Mouse (Mus musculus) hematopoietic multipotent progenitor cell, adult 10-12 weeks (in vitro differentiated cells): ENCODE measurements around the gene Fam50a. TPM values are rescaled to one million over a fixed set of nuclear protein-coding genes. Genes with fewer than 3 reads are reported as not detected.

Source experiments
- polyA plus RNA-seq: library from polyadenylated mRNA; stranded (reverse); fragments of >175 nt; gene quantifications from 2 replicates; pipeline ENCODE4 v1.2.3, GENCODE M21; 2012; ENCODE audit warnings: low replicate concordance

Fam50a gene
- 12.3 and 29.0 TPM in 2 replicates for polyA plus RNA-seq

GRCm38 (mm10) chrX:74312540-74313464, at the start of gene Fam50a:
Gene Fam50a (plus strand): TSS chrX:74313033.

GRCm38 (mm10) chrX:74270062-74270901, 42.6 kb upstream of the Fam50a start, which contains the start of gene Rpl10:
Gene Rpl10 (plus strand): TSS chrX:74270812.

GRCm38 (mm10) chrX:74281732-74282394, 31.0 kb upstream of the Fam50a start, which contains the start of the genes Taz and Dnase1l1:
Gene Taz (plus strand): TSS chrX:74281912.
Gene Dnase1l1 (minus strand): TSS chrX:74282337.

GRCm38 (mm10) chrX:74296538-74297448, 16.0 kb upstream of the Fam50a start, which contains the start of gene Atp6ap1:
Gene Atp6ap1 (plus strand): TSS chrX:74297097.

GRCm38 (mm10) chrX:74304867-74305700, 7.7 kb upstream of the Fam50a start, which contains the start of gene Gdi1:
Gene Gdi1 (plus strand): TSS chrX:74304998.

GRCm38 (mm10) chrX:74328725-74329161, 15.9 kb downstream of the Fam50a start, which contains the start of gene Plxna3:
Gene Plxna3 (plus strand): TSS chrX:74329066.

GRCm38 (mm10) chrX:74353467-74353770, 40.6 kb downstream of the Fam50a start, which contains the start of gene Lage3:
Gene Lage3 (minus strand): TSS chrX:74353618.

Other genes starting within 250 kb of the Fam50a start
- not detected in 2 replicates for gene Opn1mw, start 185.6 kb upstream of the Fam50a start, polyA plus RNA-seq
- gene Mecp2, start 177.7 kb upstream of the Fam50a start, polyA plus RNA-seq = 49.9 and 81.9 TPM in 2 replicates
- gene Tex28, start 145.2 kb upstream of the Fam50a start, polyA plus RNA-seq = not detected in 2 replicates
- not detected in 2 replicates for gene Tktl1, start 135.8 kb upstream of the Fam50a start, polyA plus RNA-seq
- gene Flna, start 63.2 kb upstream of the Fam50a start, polyA plus RNA-seq = 201 and 294 TPM in 2 replicates
- 25.7 and 40.9 TPM in 2 replicates for gene Emd, start 58.3 kb upstream of the Fam50a start, polyA plus RNA-seq
- gene Rpl10, start 42.2 kb upstream of the Fam50a start, polyA plus RNA-seq = 154 and 937 TPM in 2 replicates
- gene Taz, start 31.1 kb upstream of the Fam50a start, polyA plus RNA-seq = 78.8 and 165 TPM in 2 replicates
- gene Dnase1l1, start 30.7 kb upstream of the Fam50a start, polyA plus RNA-seq = 1.8 and 1.9 TPM in 2 replicates
- 20.3 and 40.2 TPM in 2 replicates for gene Atp6ap1, start 15.9 kb upstream of the Fam50a start, polyA plus RNA-seq
- 86.6 and 171 TPM in 2 replicates for gene Gdi1, start 8.0 kb upstream of the Fam50a start, polyA plus RNA-seq
- 9.0 and 13.1 TPM in 2 replicates for gene Plxna3, start 16.0 kb downstream of the Fam50a start, polyA plus RNA-seq
- gene Lage3, start 40.6 kb downstream of the Fam50a start, polyA plus RNA-seq = 3.3 and 4.9 TPM in 2 replicates
- 10.3 and 20.7 TPM in 2 replicates for gene Ubl4a, start 60.2 kb downstream of the Fam50a start, polyA plus RNA-seq
- 5.2 and 7.6 TPM in 2 replicates for gene Slc10a3, start 60.3 kb downstream of the Fam50a start, polyA plus RNA-seq
- 14.6 and 17.1 TPM in 2 replicates for gene Fam3a, start 80.2 kb downstream of the Fam50a start, polyA plus RNA-seq
- gene Ikbkg, start 80.3 kb downstream of the Fam50a start, polyA plus RNA-seq = 16.9 and 22.2 TPM in 2 replicates
- 10.9 and 17.0 TPM in 2 replicates for gene G6pdx, start 116.2 kb downstream of the Fam50a start, polyA plus RNA-seq
- not detected in 2 replicates for gene Gm6880, start 168.4 kb downstream of the Fam50a start, polyA plus RNA-seq